Mouse (Mus musculus) limb, embryonic 11.5 days (tissue): ENCODE measurements at regions not wholly inside any gene's neighbourhood (a gene's known extent, or its start where the extent isn't known, plus 50 kb on each side); places are given as distances from the start of the nearest gene placed in this dataset.

Source experiments
- ATAC-seq: fragments of 200-750 bp; cut with Nextera tagmentation; 2 replicates; pipeline ENCODE4 v1.8.0; 2017; ENCODE audit warnings: low read depth; ENCODE audit not compliant: insufficient number of reproducible peaks, low FRiP score, low TSS enrichment
- DNase-seq: peaks from one replicate; pipeline ENCODE4 v3.0.0-alpha.2; 2015; ENCODE audit warnings: low spot score
- H3K27ac ChIP-seq: fragments of 300-500 bp; sonication (generic); replicated peaks from 2 replicates; pipeline ENCODE4 v1.5.1; 2014; ENCODE audit warnings: low read depth, mild to moderate bottlenecking, low read length
- H3K27me3 ChIP-seq: fragments of 300-500 bp; sonication (generic); 2 replicates; pipeline ENCODE4 v1.6.1; 2014; ENCODE audit warnings: mild to moderate bottlenecking, low read length, mixed read lengths; ENCODE audit not compliant: control insufficient read depth, insufficient read depth
- H3K36me3 ChIP-seq: fragments of 300-500 bp; sonication (generic); 2 replicates; pipeline ENCODE4 v1.6.1; 2014; ENCODE audit warnings: mild to moderate bottlenecking, low read length, moderate library complexity, mixed read lengths; ENCODE audit not compliant: control insufficient read depth, insufficient read depth
- H3K4me1 ChIP-seq: fragments of 300-500 bp; sonication (generic); 2 replicates; pipeline ENCODE4 v1.6.1; 2014; ENCODE audit warnings: low read length, mixed read lengths; ENCODE audit not compliant: control insufficient read depth, insufficient read depth
- H3K4me2 ChIP-seq: fragments of 300-500 bp; sonication (generic); 2 replicates; pipeline ENCODE4 v1.6.1; 2014; ENCODE audit warnings: low read depth, mild to moderate bottlenecking, moderate library complexity; ENCODE audit not compliant: severe bottlenecking
- H3K4me3 ChIP-seq: fragments of 300-500 bp; sonication (generic); 2 replicates; pipeline ENCODE4 v1.5.1; 2014; ENCODE audit warnings: low read depth, low read length
- H3K9ac ChIP-seq: fragments of 300-500 bp; sonication (generic); 2 replicates; pipeline ENCODE4 v1.6.1; 2014; ENCODE audit warnings: mild to moderate bottlenecking, low read length
- H3K9me3 ChIP-seq: fragments of 300-500 bp; sonication (generic); 2 replicates; pipeline ENCODE4 v1.6.1; 2016; ENCODE audit warnings: low read length; ENCODE audit not compliant: control insufficient read depth
- WGBS: fragments of 180-500 bp; shearing (Covaris S2); extraction: QIAGEN DNeasy Blood & Tissue Kit; methylation state at CpG from one replicate; pipeline ENCODE4 v1.1.7; 2014; 5-methylcytosine and 5-hydroxymethylcytosine counted together

GRCm38 (mm10) chr6:99924181-99924580 is 198.0 kb upstream of the Prok2 start:
- H3K9ac ChIP-seq, result no peak overlapping the region
- no peak overlapping the region for H3K27ac ChIP-seq
- H3K27me3 ChIP-seq, result no peaks in the 10 kb centered on the region
- peak; percentile 44; the same call in 1 of the 2 replicates for ATAC-seq
- WGBS, result 11% methylated on average over 8 of the region's 8 CpGs
- no peaks in the 10 kb centered on the region for H3K36me3 ChIP-seq
- H3K4me1 ChIP-seq, result no peaks in the 10 kb centered on the region
- H3K4me3 ChIP-seq, result no peak overlapping the region
- H3K9me3 ChIP-seq, result no peaks in the 10 kb centered on the region
- no peak overlapping the region for H3K4me2 ChIP-seq
- DNase-seq, result peak; percentile 80

- H3K4me3 ChIP-seq, result no peak overlapping the region
- no peak for DNase-seq
- no peaks in the 10 kb centered on the region for H3K4me1 ChIP-seq
- H3K9me3 ChIP-seq, result no peaks in the 10 kb centered on the region
- H3K36me3 ChIP-seq, result no peaks in the 10 kb centered on the region
- ATAC-seq, result no peak
- H3K4me2 ChIP-seq, result no peak overlapping the region
- no peak overlapping the region for H3K9ac ChIP-seq
- 86% methylated on average over 5 of the region's 5 CpGs for WGBS
- H3K27me3 ChIP-seq, result no peaks in the 10 kb centered on the region
- H3K27ac ChIP-seq, result no peak overlapping the region
These were observed 195.8 kb upstream of the Prok2 start for GRCm38 (mm10) chr6:99921966-99922365.

- Histone ChIP-seq H3K36me3 (no peaks in the 10 kb centered on the region), H3K4me3 (no peak overlapping the region), H3K9me3 (no peaks in the 10 kb centered on the region), H3K27ac (no peak overlapping the region), H3K27me3 (no peaks in the 10 kb centered on the region), H3K4me2 (no peak overlapping the region), H3K4me1 (no peaks in the 10 kb centered on the region), H3K9ac (no peak overlapping the region)
- ATAC-seq, result no peak
- no peak for DNase-seq
- 81% methylated on average over 7 of the region's 7 CpGs for WGBS
These were observed 193.8 kb upstream of the Prok2 start for GRCm38 (mm10) chr6:99919816-99920562.

- Histone ChIP-seq H3K4me2 (no peak overlapping the region), H3K27me3 (no peaks in the 10 kb centered on the region), H3K4me3 (no peak overlapping the region), H3K9me3 (no peaks in the 10 kb centered on the region), H3K36me3 (no peaks in the 10 kb centered on the region), H3K4me1 (no peaks in the 10 kb centered on the region), H3K27ac (no peak overlapping the region), H3K9ac (no peak overlapping the region)
- ATAC-seq (no peak), DNase-seq (no peak)
- 72% methylated on average over 3 of the region's 3 CpGs for WGBS
These were observed 192.2 kb upstream of the Prok2 start for GRCm38 (mm10) chr6:99918351-99918750.

GRCm38 (mm10) chr6:99909921-99910320 is 183.7 kb upstream of the Prok2 start:
- Histone ChIP-seq H3K36me3 (no peaks in the 10 kb centered on the region), H3K27me3 (peaks cover 13% of the 10 kb centered on the region; the same call in 1 of the 2 replicates)

GRCm38 (mm10) chr6:99909459-99909858 is 183.3 kb upstream of the Prok2 start:
- Histone ChIP-seq H3K9ac (no peak overlapping the region), H3K4me3 (no peak overlapping the region), H3K27ac (no peak overlapping the region), H3K4me1 (no peaks in the 10 kb centered on the region), H3K9me3 (no peaks in the 10 kb centered on the region), H3K36me3 (no peaks in the 10 kb centered on the region), H3K27me3 (peaks cover 13% of the 10 kb centered on the region; the same call in 1 of the 2 replicates), H3K4me2 (no peak overlapping the region)
- ATAC-seq (no peak), DNase-seq (no peak)
- 70% methylated on average over 7 of the region's 7 CpGs for WGBS

More at GRCm38 (mm10) chr6:99909921-99910320, 183.7 kb upstream of the Prok2 start:
- ATAC-seq (no peak), DNase-seq (no peak)
- Histone ChIP-seq H3K4me1 (no peaks in the 10 kb centered on the region), H3K27ac (no peak overlapping the region), H3K9ac (no peak overlapping the region), H3K4me2 (no peak overlapping the region), H3K4me3 (no peak overlapping the region), H3K9me3 (no peaks in the 10 kb centered on the region)
- WGBS, result 82% methylated on average over 7 of the region's 7 CpGs

GRCm38 (mm10) chr6:99908066-99908465 is 181.9 kb upstream of the Prok2 start:
- 96% methylated on average over 3 of the region's 3 CpGs for WGBS
- DNase-seq, result no peak
- H3K27me3 ChIP-seq, result peaks cover 13% of the 10 kb centered on the region; the same call in 1 of the 2 replicates

GRCm38 (mm10) chr6:99905194-99905593 is 179.0 kb upstream of the Prok2 start:
- Histone ChIP-seq H3K4me3 (no peak overlapping the region), H3K9ac (no peak overlapping the region), H3K36me3 (no peaks in the 10 kb centered on the region), H3K27me3 (peaks cover 13% of the 10 kb centered on the region; the same call in 1 of the 2 replicates), H3K27ac (no peak overlapping the region), H3K4me1 (no peaks in the 10 kb centered on the region), H3K4me2 (no peak overlapping the region), H3K9me3 (no peaks in the 10 kb centered on the region)
- WGBS, result 80% methylated on average over 5 of the region's 5 CpGs
- ATAC-seq (no peak), DNase-seq (no peak)

More at GRCm38 (mm10) chr6:99908066-99908465, 181.9 kb upstream of the Prok2 start:
- H3K36me3 ChIP-seq, result no peaks in the 10 kb centered on the region
- no peak for ATAC-seq
- H3K4me2 ChIP-seq, result no peak overlapping the region
- no peaks in the 10 kb centered on the region for H3K9me3 ChIP-seq
- H3K4me3 ChIP-seq, result no peak overlapping the region
- no peaks in the 10 kb centered on the region for H3K4me1 ChIP-seq
- no peak overlapping the region for H3K27ac ChIP-seq
- H3K9ac ChIP-seq, result no peak overlapping the region
